In genomic region chr3:46343508-46343907, GRCm38 (mm10) we compare ENCODE assay signal across 25 mouse cellular contexts.
"Had no signal": no experiment of that assay in that cellular context is flagged by ENCODE, and none has a peak within 500 bp of the region (broad histone marks: within the 10 kb centered on the region; RNA-seq: fewer than 3 reads in every experiment).

No protein-coding gene starts in this region.

- H3K9me3 ChIP-seq: kidney, embryonic 15.5 days; limb, embryonic 12.5 days; limb, embryonic 15.5 days; lung, embryonic 15.5 days; megakaryocyte, embryonic 14.5 days; midbrain, embryonic 10.5 days; midbrain, embryonic 13.5 days; neural tube, embryonic 13.5 days; stomach, embryonic 15.5 days had no signal

- H3K27me3 ChIP-seq: kidney, embryonic 15.5 days; limb, embryonic 12.5 days; limb, embryonic 15.5 days; lung, embryonic 15.5 days; megakaryocyte, embryonic 14.5 days; midbrain, embryonic 13.5 days; neural tube, embryonic 13.5 days; stomach, embryonic 15.5 days had no signal

- H3K4me1 ChIP-seq: kidney, embryonic 15.5 days; limb, embryonic 12.5 days; limb, embryonic 15.5 days; lung, embryonic 15.5 days; megakaryocyte, embryonic 14.5 days; midbrain, embryonic 10.5 days; midbrain, embryonic 13.5 days; neural tube, embryonic 13.5 days; stomach, embryonic 15.5 days had no signal

- H3K4me3 ChIP-seq: kidney, embryonic 15.5 days; left cerebral cortex, adult 2 months; limb, embryonic 12.5 days; limb, embryonic 15.5 days; lung, embryonic 15.5 days; megakaryocyte, embryonic 14.5 days; midbrain, embryonic 10.5 days; midbrain, embryonic 13.5 days; myocyte; neural tube, embryonic 13.5 days; stomach, embryonic 15.5 days had no signal

- H3K36me3 ChIP-seq: kidney, embryonic 15.5 days; limb, embryonic 12.5 days; limb, embryonic 15.5 days; lung, embryonic 15.5 days; midbrain, embryonic 10.5 days; midbrain, embryonic 13.5 days; neural tube, embryonic 13.5 days; stomach, embryonic 15.5 days had no signal

- H3K9ac ChIP-seq: kidney, embryonic 15.5 days; limb, embryonic 12.5 days; limb, embryonic 15.5 days; lung, embryonic 15.5 days; midbrain, embryonic 13.5 days; neural tube, embryonic 13.5 days; stomach, embryonic 15.5 days had no signal

- H3K4me2 ChIP-seq: kidney, embryonic 15.5 days; limb, embryonic 12.5 days; limb, embryonic 15.5 days; lung, embryonic 15.5 days; midbrain, embryonic 13.5 days; neural tube, embryonic 13.5 days; stomach, embryonic 15.5 days had no signal

- DNase-seq: kidney, adult 11 months; kidney, adult 8-10 months; kidney, postnatal 10 days; kidney, postnatal 36 days; layer of hippocampus, postnatal 36 days; left cerebral cortex, postnatal 4 days; lung, adult 18-20 months; lung, postnatal 10 days; lung, postnatal 36 days; retina, postnatal 1 day; right cerebral cortex, postnatal 25 days; spleen, adult 18-20 months; thymus, postnatal 25 days had no signal

- ATAC-seq: midbrain, embryonic 13.5 days; midbrain, embryonic 16.5 days had no signal

- H3K27ac ChIP-seq: kidney, embryonic 15.5 days; left cerebral cortex, adult 2 months; limb, embryonic 12.5 days; limb, embryonic 15.5 days; lung, embryonic 15.5 days; midbrain, embryonic 10.5 days; midbrain, embryonic 13.5 days; neural tube, embryonic 13.5 days; stomach, embryonic 15.5 days had no signal
